Mouse (Mus musculus) liver, embryonic 14.5 days (tissue): Measurements from ENCODE around the gene Jam3.

ENCODE experiments used
- CTCF ChIP-seq: IDR thresholded peaks from 2 replicates; pipeline ENCODE4 v1.5.1; 2016; ENCODE audit warnings: antibody characterized with exemption, low read depth, control low read depth
- EP300 ChIP-seq: IDR thresholded peaks from 2 replicates; pipeline ENCODE4 v1.6.1; 2016; ENCODE audit warnings: antibody characterized with exemption, low read depth

DNA sequence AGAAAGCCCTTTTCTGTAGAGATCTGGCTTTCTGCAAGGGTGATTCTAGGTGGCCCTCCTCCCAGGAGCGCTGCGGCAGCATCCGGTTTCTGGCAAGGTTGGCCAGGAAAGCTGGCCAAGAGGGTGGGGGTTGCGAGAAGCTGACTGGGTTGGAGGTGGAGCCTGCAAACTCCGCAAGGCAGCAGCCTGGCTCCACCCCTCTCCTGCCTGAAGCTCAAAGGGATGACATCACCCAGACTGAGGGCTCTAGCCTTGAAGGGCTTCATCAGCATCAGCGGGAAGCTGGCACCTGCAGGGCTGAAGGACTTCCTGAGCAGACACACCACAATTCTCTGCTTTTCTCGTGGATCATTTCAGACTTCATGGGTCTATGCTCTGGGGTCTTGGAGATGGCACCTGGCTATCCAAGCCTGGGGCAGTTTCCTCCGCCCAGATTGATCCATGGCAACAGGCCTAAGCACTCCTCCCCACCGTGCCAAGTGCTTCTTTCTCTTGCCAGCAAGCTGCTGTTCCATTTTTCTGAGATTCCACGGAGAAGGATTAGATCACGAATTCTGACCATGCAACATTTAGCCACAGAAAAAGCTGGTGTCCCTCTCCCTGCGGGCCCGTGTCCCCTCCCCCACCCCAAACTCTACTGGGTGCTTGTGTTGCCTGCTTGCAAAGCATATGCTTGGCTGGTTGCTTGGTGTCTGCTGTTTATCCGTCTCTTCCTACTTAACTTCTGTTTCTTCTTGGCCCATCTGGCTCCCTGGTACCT lies 37.0 kb upstream of the Jam3 start:
- TF ChIP-seq CTCF (no peak), EP300 (no peak)
